Mouse (Mus musculus) naive thymus-derived CD4-positive, alpha-beta T cell, adult 2 months (primary cell): ENCODE measurements around the gene Hadhb.
A peak's percentile ranks its signal among the peaks of the same experiment; 100 is the strongest.

Source experiments
- DNase-seq: peaks from one replicate; pipeline ENCODE4 v3.0.0-alpha.2; 2011; ENCODE audit warnings: low read depth

Hadhb gene

GRCm38 (mm10) chr5:30128680-30129079 is 26.4 kb upstream of the Hadhb start:
- DNase-seq: no peak

GRCm38 (mm10) chr5:30131246-30131645 is 23.8 kb upstream of the Hadhb start:
- DNase-seq: no peak

GRCm38 (mm10) chr5:30132173-30132572 is 22.9 kb upstream of the Hadhb start:
- no peak for DNase-seq

- DNase-seq: no peak
Measured at GRCm38 (mm10) chr5:30135711-30136231, 19.3 kb upstream of the Hadhb start.

GRCm38 (mm10) chr5:30137271-30137670 is 17.8 kb upstream of the Hadhb start:
- DNase-seq: no peak

GRCm38 (mm10) chr5:30138193-30138592 is 16.9 kb upstream of the Hadhb start:
- DNase-seq: no peak

GRCm38 (mm10) chr5:30146526-30146925 is 8.5 kb upstream of the Hadhb start:
- DNase-seq: no peak

GRCm38 (mm10) chr5:30148133-30148920 is 6.7 kb upstream of the Hadhb start:
- no peak for DNase-seq

- DNase-seq: no peak
Measured at GRCm38 (mm10) chr5:30152007-30152406, 3.0 kb upstream of the Hadhb start.

GRCm38 (mm10) chr5:30152413-30152812 is 2.6 kb upstream of the Hadhb start:
- DNase-seq: no peak

- no peak for DNase-seq
Measured at GRCm38 (mm10) chr5:30153222-30153621, 1.8 kb upstream of the Hadhb start.

GRCm38 (mm10) chr5:30154013-30154412 is 1.0 kb upstream of the Hadhb start:
- no peak for DNase-seq

GRCm38 (mm10) chr5:30155395-30155792 is 346 bp downstream of the Hadhb start:
- DNase-seq: no peak

- peak; percentile 66 for DNase-seq
Measured at GRCm38 (mm10) chr5:30155821-30156629, 977 bp downstream of the Hadhb start.

GRCm38 (mm10) chr5:30159601-30160000 is 4.6 kb downstream of the Hadhb start:
- DNase-seq: no peak

- DNase-seq: no peak
Measured at GRCm38 (mm10) chr5:30161836-30162235, 6.8 kb downstream of the Hadhb start.

- DNase-seq: no peak
Measured at GRCm38 (mm10) chr5:30162339-30162738, 7.3 kb downstream of the Hadhb start.

GRCm38 (mm10) chr5:30165234-30165946 is 10.3 kb downstream of the Hadhb start:
- DNase-seq: no peak

- DNase-seq: no peak
Measured at GRCm38 (mm10) chr5:30170303-30170940, 15.4 kb downstream of the Hadhb start.

- DNase-seq: no peak
Measured at GRCm38 (mm10) chr5:30172115-30172514, 17.1 kb downstream of the Hadhb start.

- no peak for DNase-seq
Measured at GRCm38 (mm10) chr5:30172931-30173692, 18.1 kb downstream of the Hadhb start.
